Mouse (Mus musculus) heart, adult 2 months (tissue): ENCODE measurements around the gene Sh3d19. TPM values are rescaled to one million over a fixed set of nuclear protein-coding genes. Genes with fewer than 3 reads are reported as not detected.
A peak's percentile ranks its signal among the peaks of the same experiment; 100 is the strongest.

Experiments
- DNase-seq, 2 experiments: peaks; one replicate each; pipeline ENCODE4 v3.0.0; 2021
- H3K27ac ChIP-seq: fragments of 200-600 bp; 2 replicates; pipeline ENCODE4 v1.8.1; 2022
- H3K27me3 ChIP-seq: fragments of 200-500 bp; 2 replicates; pipeline ENCODE4 v1.6.1; 2012; ENCODE audit warnings: mild to moderate bottlenecking, low read length, inconsistent platforms, mixed read lengths; ENCODE audit not compliant: control insufficient read depth, insufficient read depth
- H3K36me3 ChIP-seq: fragments of 200-500 bp; 2 replicates; pipeline ENCODE4 v1.6.1; 2012; ENCODE audit warnings: low read length, inconsistent platforms; ENCODE audit not compliant: control insufficient read depth, insufficient read depth
- H3K4me1 ChIP-seq: fragments of 200-500 bp; 2 replicates; pipeline ENCODE4 v1.6.1; 2011; ENCODE audit warnings: low read length; ENCODE audit not compliant: control insufficient read depth, insufficient read depth
- H3K4me3 ChIP-seq: fragments of 200-600 bp; 2 replicates; pipeline ENCODE4 v1.8.1; 2022
- H3K79me2 ChIP-seq: fragments of 200-500 bp; replicated peaks from 2 replicates; pipeline ENCODE4 v1.6.1; 2012; ENCODE audit warnings: mild to moderate bottlenecking, inconsistent platforms, low read length, moderate library complexity, mixed read lengths; ENCODE audit not compliant: control insufficient read depth, insufficient read depth
- H3K9ac ChIP-seq: fragments of 200-500 bp; 2 replicates; pipeline ENCODE4 v1.6.1; 2012; ENCODE audit warnings: low read depth, mild to moderate bottlenecking, control low read depth, inconsistent platforms, low read length, mixed read lengths
- CTCF ChIP-seq: fragments of 200-600 bp; IDR thresholded peaks from 2 replicates; pipeline ENCODE4 v1.8.1; 2022; ENCODE audit warnings: antibody characterized with exemption, mild to moderate bottlenecking, moderate library complexity
- EP300 ChIP-seq: fragments of 200-500 bp; IDR thresholded peaks from 2 replicates; pipeline ENCODE4 v1.6.1; 2011; ENCODE audit warnings: low read depth, low read length, control low read depth; ENCODE audit not compliant: insufficient read depth
- POLR2A ChIP-seq: fragments of 200-500 bp; IDR thresholded peaks from 2 replicates; pipeline ENCODE4 v1.6.1; 2011; ENCODE audit warnings: mild to moderate bottlenecking, low read depth, low read length, control low read depth; ENCODE audit not compliant: insufficient read depth
- WGBS: fragments of 180-500 bp; shearing (Covaris S2); methylation state at CpG from one replicate; pipeline ENCODE4 v1.1.7; 2018; 5-methylcytosine and 5-hydroxymethylcytosine counted together
- intact Hi-C: fragments of 180-260 bp; cut with DNase I; formaldehyde crosslinking; loops from one replicate; pipeline ENCODE4 v1.15.1; 2025
- polyA plus RNA-seq: library from polyadenylated mRNA; depleted of rRNA; stranded (reverse); fragments of >200 nt; gene quantifications from 2 replicates; pipeline ENCODE4 v1.2.3, GENCODE M21; 2012
- total RNA-seq, 2 experiments: library from RNA; stranded (reverse); gene quantifications; 2 replicates each; pipeline ENCODE4 v1.2.3; 2021

Sh3d19 gene
- total and polyA plus RNA-seq, 3 experiments: 13.5 to 22.2 (median 19.5) TPM

GRCm38 (mm10) chr3:86038648-86039047, 67.7 kb downstream of the Sh3d19 start:
- TF ChIP-seq POLR2A: peak; percentile 36; the same call in 1 of the 2 replicates
- TF ChIP-seq CTCF: no peak
- 0 out of 2 replicates have a peak, but pooled peaks have one; percentile 9 for TF ChIP-seq EP300
- Histone ChIP-seq H3K4me3 (peak overlapping the region; percentile 33), H3K27me3 (no peaks in the 10 kb centered on the region), H3K9ac (peak overlapping the region; percentile 44), H3K36me3 (no peaks in the 10 kb centered on the region; the same call in 1 of the 2 replicates), H3K4me1 (peaks cover 7% of the 10 kb centered on the region), H3K27ac (peak overlapping the region; percentile 71), H3K79me2 (no peaks in the 10 kb centered on the region)
- DNase-seq: peak; percentile 69 to 78
- 30% methylated on average over 3 of the region's 3 CpGs for WGBS
- intact Hi-C loops: loop anchor here (5.0 kb wide), 1 partner anchor 41 kb away; no protein-coding TSS in a partner anchor

GRCm38 (mm10) chr3:86040286-86041201, 69.6 kb downstream of the Sh3d19 start:
- Histone ChIP-seq H3K79me2 (no peaks in the 10 kb centered on the region), H3K4me1 (peaks cover 7% of the 10 kb centered on the region), H3K4me3 (peak overlapping the region; percentile 13; the same call in 1 of the 2 replicates), H3K27me3 (no peaks in the 10 kb centered on the region), H3K36me3 (no peaks in the 10 kb centered on the region; the same call in 1 of the 2 replicates), H3K9ac (peak overlapping the region; percentile 54), H3K27ac (peak overlapping the region; percentile 71)
- DNase-seq: peak; percentile 29 to 60
- 46% methylated on average over 14 of the region's 14 CpGs for WGBS
- intact Hi-C loops: no loop called here
- TF ChIP-seq EP300: no peak
- TF ChIP-seq CTCF: no peak
- TF ChIP-seq POLR2A: no peak

DNA sequence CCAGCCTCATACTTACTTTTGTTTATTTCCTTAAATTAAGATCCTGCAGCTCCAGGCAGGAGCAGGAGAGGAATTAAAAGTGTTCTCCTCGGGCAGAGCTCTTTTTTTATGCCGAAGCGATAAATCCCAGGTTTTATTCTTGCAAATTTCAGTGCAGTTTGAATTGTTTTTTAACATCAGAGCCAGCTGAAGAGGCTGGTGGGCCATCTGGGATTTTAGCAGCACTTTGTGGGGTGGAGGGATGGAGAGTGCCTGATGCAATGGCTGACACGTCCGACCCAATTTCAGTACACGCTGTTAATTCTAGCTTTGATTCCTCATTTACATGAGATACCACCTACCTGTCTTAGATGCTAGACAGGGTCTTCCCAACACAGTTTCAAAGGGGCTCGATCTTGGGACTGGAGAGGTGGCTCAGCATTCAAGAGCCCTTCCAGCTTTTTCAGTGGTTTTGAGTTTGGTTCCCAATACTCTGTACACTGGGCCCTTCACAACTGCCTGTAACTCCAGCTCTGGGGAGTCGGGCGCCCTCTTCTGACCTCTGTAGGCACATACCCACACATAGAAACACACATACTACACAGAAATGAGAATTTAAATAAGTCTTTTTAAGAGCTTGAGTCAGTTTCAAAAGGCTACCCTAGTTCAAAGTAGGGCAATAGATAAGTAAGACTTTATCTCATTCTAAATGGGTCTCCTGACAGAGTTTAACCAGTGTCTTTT, 76.9 kb downstream of the Sh3d19 start:
- no peak for DNase-seq
- Histone ChIP-seq H3K4me3 (no peak overlapping the region), H3K79me2 (no peaks in the 10 kb centered on the region; the same call in 1 of the 2 replicates), H3K27ac (no peak overlapping the region), H3K36me3 (no peaks in the 10 kb centered on the region), H3K27me3 (no peaks in the 10 kb centered on the region), H3K4me1 (no peaks in the 10 kb centered on the region), H3K9ac (no peak overlapping the region)
- TF ChIP-seq CTCF: no peak
- TF ChIP-seq EP300: no peak
- TF ChIP-seq POLR2A: no peak
- 98% methylated on average over 9 of the region's 9 CpGs for WGBS
- intact Hi-C loops: no loop called here

- Histone ChIP-seq H3K79me2 (no peaks in the 10 kb centered on the region; the same call in 1 of the 2 replicates), H3K36me3 (no peaks in the 10 kb centered on the region), H3K4me1 (no peaks in the 10 kb centered on the region), H3K9ac (no peak overlapping the region), H3K27me3 (no peaks in the 10 kb centered on the region), H3K4me3 (no peak overlapping the region), H3K27ac (no peak overlapping the region)
- TF ChIP-seq EP300 (no peak), CTCF (no peak), POLR2A (no peak)
- intact Hi-C loops: no loop called here
- 92% methylated on average over 2 of the region's 2 CpGs for WGBS
- DNase-seq: no peak
Observed at GRCm38 (mm10) chr3:86049041-86049440, 78.1 kb downstream of the Sh3d19 start.

- Histone ChIP-seq H3K36me3 (no peaks in the 10 kb centered on the region), H3K4me3 (no peak overlapping the region), H3K4me1 (peaks cover 9% of the 10 kb centered on the region), H3K79me2 (no peaks in the 10 kb centered on the region), H3K9ac (no peak overlapping the region), H3K27ac (peak overlapping the region; percentile 12; the same call in 1 of the 2 replicates), H3K27me3 (no peaks in the 10 kb centered on the region)
- intact Hi-C loops: no loop called here
- WGBS: 52% methylated on average over 4 of the region's 4 CpGs
- no peak for TF ChIP-seq POLR2A
- TF ChIP-seq EP300: no peak
- no peak for TF ChIP-seq CTCF
- peak; percentile 75 to 78 for DNase-seq
Observed at GRCm38 (mm10) chr3:86056678-86057077, 85.8 kb downstream of the Sh3d19 start.
